Mouse (Mus musculus) liver, embryonic 11.5 days (tissue): ENCODE results near the gene Slc35d2. TPM values are rescaled to one million over a fixed set of nuclear protein-coding genes. Genes with fewer than 3 reads are reported as not detected.

Source experiments
- ATAC-seq: fragments of 200-750 bp; cut with Nextera tagmentation; replicated peaks from 2 replicates; pipeline ENCODE4 v1.8.0; 2017; ENCODE audit warnings: moderate number of reproducible peaks, mild to moderate bottlenecking, moderate TSS enrichment, moderate library complexity; ENCODE audit not compliant: low FRiP score
- DNase-seq: peaks from one replicate; pipeline ENCODE4 v3.0.0-alpha.2; 2017; ENCODE audit warnings: low spot score
- H3K27ac ChIP-seq: fragments of 300-500 bp; sonication (generic); 2 replicates; pipeline ENCODE4 v1.5.1; 2014; ENCODE audit warnings: mild to moderate bottlenecking, low read depth, low read length, control low read depth
- H3K27me3 ChIP-seq: fragments of 300-500 bp; sonication (generic); replicated peaks from 2 replicates; pipeline ENCODE4 v1.6.1; 2014; ENCODE audit warnings: low read length, mixed read lengths; ENCODE audit not compliant: control insufficient read depth, insufficient read depth
- H3K36me3 ChIP-seq: fragments of 300-500 bp; sonication (generic); 2 replicates; pipeline ENCODE4 v1.6.1; 2014; ENCODE audit warnings: mild to moderate bottlenecking, low read length, moderate library complexity, mixed read lengths; ENCODE audit not compliant: control insufficient read depth, insufficient read depth
- H3K4me1 ChIP-seq: fragments of 300-500 bp; sonication (generic); replicated peaks from 2 replicates; pipeline ENCODE4 v1.6.1; 2014; ENCODE audit warnings: low read length, mixed read lengths; ENCODE audit not compliant: control insufficient read depth, insufficient read depth
- H3K4me2 ChIP-seq: fragments of 300-500 bp; sonication (generic); 2 replicates; pipeline ENCODE4 v1.6.1; 2014; ENCODE audit warnings: mild to moderate bottlenecking, control low read depth, moderate library complexity
- H3K4me3 ChIP-seq: fragments of 300-500 bp; sonication (generic); 2 replicates; pipeline ENCODE4 v1.5.1; 2014; ENCODE audit warnings: low read depth, low read length, control low read depth
- H3K9ac ChIP-seq: fragments of 300-500 bp; sonication (generic); 2 replicates; pipeline ENCODE4 v1.6.1; 2014; ENCODE audit warnings: low read depth, low read length, control low read depth
- H3K9me3 ChIP-seq: fragments of 300-500 bp; sonication (generic); 2 replicates; pipeline ENCODE4 v1.6.1; 2016; ENCODE audit warnings: low read length, inconsistent platforms, mixed read lengths; ENCODE audit not compliant: control insufficient read depth
- WGBS: fragments of 180-500 bp; shearing (Covaris S2); extraction: QIAGEN DNeasy Blood & Tissue Kit; methylation state at CpG from one replicate; pipeline ENCODE4 v1.1.7; 2014; 5-methylcytosine and 5-hydroxymethylcytosine counted together
- polyA plus RNA-seq: library from polyadenylated mRNA; unstranded; fragments of >200 nt; fragmentation: Nextera tagmentation; extraction: Ambion mirVana; gene quantifications from 2 replicates; pipeline ENCODE4 v1.2.1, GENCODE M21; 2014

Slc35d2 gene
- polyA plus RNA-seq, 1 experiment from 2014 or later: 5.8 TPM

DNA sequence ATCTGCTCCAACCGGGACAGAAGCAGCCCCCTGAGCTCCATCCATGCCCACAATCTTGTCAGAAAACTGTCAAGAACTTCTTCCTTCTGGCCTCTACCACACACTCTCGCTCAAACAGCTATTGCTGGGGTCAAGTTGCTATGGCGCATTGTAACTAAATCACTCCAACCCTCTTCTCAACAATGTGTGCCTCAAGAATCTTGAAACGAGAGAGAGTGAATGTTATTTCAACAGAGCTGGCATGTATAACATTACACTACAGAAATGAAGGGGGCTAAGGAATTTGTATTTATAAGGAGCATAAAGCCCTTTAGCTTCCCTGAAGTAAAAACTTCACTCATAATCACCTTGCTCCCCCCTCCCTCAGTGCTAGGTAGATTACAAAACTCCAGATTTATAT lies 2.9 kb downstream of the Slc35d2 start:
- Histone ChIP-seq H3K9ac (no peak overlapping the region), H3K4me1 (peaks cover 8% of the 10 kb centered on the region; the same call in 1 of the 2 replicates), H3K9me3 (no peaks in the 10 kb centered on the region), H3K36me3 (no peaks in the 10 kb centered on the region), H3K27ac (no peak overlapping the region), H3K4me3 (no peak overlapping the region), H3K27me3 (no peaks in the 10 kb centered on the region), H3K4me2 (no peak overlapping the region)
- DNase-seq (no peak), ATAC-seq (no peak)
- WGBS: 63% methylated on average over 4 of the region's 4 CpGs

DNA sequence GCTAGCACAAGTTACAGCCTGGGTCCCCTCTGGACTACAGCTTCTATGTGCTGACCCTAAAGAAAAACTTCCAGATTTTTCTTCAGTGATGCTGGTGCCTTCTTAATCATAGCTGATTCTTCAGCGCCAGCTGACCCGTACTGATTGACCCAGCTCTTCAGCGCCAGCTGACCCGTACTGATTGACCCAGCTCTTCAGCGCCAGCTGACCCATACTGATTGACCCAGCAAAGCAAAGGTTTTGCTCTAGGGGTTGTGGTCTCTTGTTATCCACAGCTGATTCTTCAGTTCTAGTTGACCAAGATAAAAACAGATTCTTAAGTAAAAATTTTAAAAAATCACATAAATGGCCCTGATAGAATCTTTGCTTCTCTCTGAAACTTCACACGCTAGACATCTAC lies 4.3 kb downstream of the Slc35d2 start:
- Histone ChIP-seq H3K4me2 (no peak overlapping the region), H3K36me3 (no peaks in the 10 kb centered on the region), H3K27ac (no peak overlapping the region), H3K4me3 (no peak overlapping the region), H3K27me3 (no peaks in the 10 kb centered on the region), H3K4me1 (peaks cover 7% of the 10 kb centered on the region; the same call in 1 of the 2 replicates), H3K9ac (no peak overlapping the region), H3K9me3 (no peaks in the 10 kb centered on the region)
- WGBS: 89% methylated on average over 6 of the region's 6 CpGs
- DNase-seq: no peak
- no peak for ATAC-seq

DNA sequence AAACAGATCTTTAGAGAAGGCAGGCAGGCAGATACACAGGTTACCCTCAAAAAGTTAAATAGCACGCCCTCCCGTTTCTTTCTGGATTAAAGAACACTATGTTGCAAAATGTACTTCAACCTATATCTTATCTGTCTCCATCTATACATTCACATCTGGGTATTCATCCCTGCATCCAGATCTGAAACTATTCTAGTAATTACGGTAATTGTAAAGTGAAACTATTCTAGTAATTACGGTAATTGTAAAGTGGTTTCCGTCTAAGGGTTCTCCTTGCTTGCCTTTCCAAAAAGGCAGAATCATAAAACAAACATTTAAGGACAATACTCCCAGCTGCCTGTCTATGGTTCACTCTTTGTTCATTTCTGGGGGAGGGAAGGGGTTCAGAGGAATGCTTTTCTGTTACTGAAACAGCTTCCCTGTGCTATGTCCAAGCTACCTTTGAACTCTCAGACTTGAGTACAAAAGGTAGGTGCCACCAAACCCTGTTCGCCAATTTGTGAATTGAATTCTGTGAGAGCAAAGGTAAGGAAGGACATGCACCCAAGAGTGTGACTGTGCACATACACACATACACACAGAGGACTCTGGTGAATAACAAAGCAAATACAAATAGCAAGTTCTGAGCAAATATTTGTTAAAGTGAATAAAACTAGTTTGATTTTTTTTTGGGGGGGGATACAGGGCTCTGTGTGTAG lies 5.5 kb downstream of the Slc35d2 start:
- DNase-seq: no peak
- ATAC-seq: no peak
- Histone ChIP-seq H3K36me3 (no peaks in the 10 kb centered on the region), H3K4me3 (no peak overlapping the region), H3K27ac (no peak overlapping the region), H3K9me3 (no peaks in the 10 kb centered on the region), H3K27me3 (no peaks in the 10 kb centered on the region), H3K4me1 (no peaks in the 10 kb centered on the region), H3K9ac (no peak overlapping the region), H3K4me2 (no peak overlapping the region)
- 27% methylated on average over 6 of the region's 6 CpGs for WGBS

DNA sequence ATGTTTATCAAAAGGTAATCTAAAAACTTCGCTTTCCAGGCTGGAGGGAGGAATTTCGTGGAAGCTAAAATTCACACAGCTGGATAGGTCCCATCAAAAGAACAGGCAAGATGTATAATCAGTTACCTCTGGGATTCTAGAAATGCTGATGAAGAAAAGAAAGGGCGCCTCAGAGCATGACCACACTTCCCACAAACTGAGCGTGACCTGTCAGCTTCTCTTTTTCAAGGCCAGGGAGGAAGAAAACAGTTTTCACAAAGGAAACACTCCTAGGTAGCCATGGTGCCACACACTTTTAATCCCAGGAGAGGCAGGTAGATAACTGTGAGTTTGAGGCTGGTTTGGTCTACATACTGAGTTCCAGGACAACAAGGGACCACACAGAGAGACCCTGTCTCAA lies 8.4 kb downstream of the Slc35d2 start:
- DNase-seq: no peak
- no peak overlapping the region for H3K4me3 ChIP-seq
- WGBS: 50% methylated on average over 4 of the region's 4 CpGs

DNA sequence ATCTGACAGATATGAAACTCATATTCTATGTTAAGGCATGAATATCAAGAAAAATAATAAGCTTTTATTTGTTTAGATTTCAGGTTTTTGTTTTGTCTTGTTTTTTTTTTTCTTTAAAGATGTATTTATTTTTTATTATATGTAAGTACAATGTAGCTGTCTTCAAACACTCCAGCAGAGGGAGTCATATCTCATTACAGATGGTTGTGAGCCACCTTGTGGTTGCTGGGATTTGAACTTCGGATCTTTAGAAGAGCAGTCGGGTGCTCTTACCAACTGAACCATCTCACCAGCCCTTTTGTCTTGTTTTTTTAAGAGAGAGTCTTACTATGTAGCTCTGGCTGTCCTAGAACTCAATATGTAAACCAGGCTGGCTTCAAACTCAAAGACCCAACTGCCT lies 11.7 kb downstream of the Slc35d2 start:
- no peaks in the 10 kb centered on the region for H3K27me3 ChIP-seq
- ATAC-seq (no peak), DNase-seq (no peak)
- no peak overlapping the region for H3K27ac ChIP-seq
- no peaks in the 10 kb centered on the region for H3K9me3 ChIP-seq
- no peak overlapping the region for H3K4me3 ChIP-seq
- WGBS: 43% methylated on average over 2 of the region's 2 CpGs
- H3K4me2 ChIP-seq: no peak overlapping the region
- no peaks in the 10 kb centered on the region for H3K36me3 ChIP-seq
- H3K4me1 ChIP-seq: no peaks in the 10 kb centered on the region
- no peak overlapping the region for H3K9ac ChIP-seq

More for the DNA sequence above, 8.4 kb downstream of the Slc35d2 start:
- Histone ChIP-seq H3K9me3 (no peaks in the 10 kb centered on the region), H3K4me1 (no peaks in the 10 kb centered on the region), H3K9ac (no peak overlapping the region), H3K4me2 (no peak overlapping the region), H3K27me3 (no peaks in the 10 kb centered on the region), H3K36me3 (no peaks in the 10 kb centered on the region), H3K27ac (no peak overlapping the region)
- no peak for ATAC-seq

DNA sequence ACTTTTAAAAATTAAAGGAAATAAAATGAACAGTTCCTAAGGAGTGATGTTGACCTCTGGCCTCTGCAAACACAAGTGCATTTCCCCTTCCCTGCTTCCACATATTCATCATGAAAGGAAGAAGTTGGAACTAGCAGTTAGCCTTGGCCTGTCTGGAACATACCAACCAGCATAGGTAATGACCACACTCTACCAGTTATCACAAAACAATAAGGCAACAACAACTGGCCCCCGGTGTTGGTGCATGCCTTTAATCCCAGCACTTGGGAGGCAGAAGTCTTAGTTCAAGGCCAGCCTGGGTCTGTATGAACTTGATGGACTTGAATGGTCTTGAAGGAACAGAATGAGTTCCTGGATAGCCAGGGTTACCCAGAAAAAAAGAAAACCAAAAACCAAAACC lies 18.7 kb downstream of the Slc35d2 start:
- ATAC-seq (no peak), DNase-seq (no peak)
- no peak overlapping the region for H3K27ac ChIP-seq
- H3K9me3 ChIP-seq: no peaks in the 10 kb centered on the region
- H3K9ac ChIP-seq: no peak overlapping the region
- 83% methylated on average over 1 of the region's 1 CpGs for WGBS
- H3K4me1 ChIP-seq: peaks cover 6% of the 10 kb centered on the region; the same call in 1 of the 2 replicates
- no peak overlapping the region for H3K4me3 ChIP-seq
- H3K27me3 ChIP-seq: no peaks in the 10 kb centered on the region
- no peaks in the 10 kb centered on the region for H3K36me3 ChIP-seq
- no peak overlapping the region for H3K4me2 ChIP-seq

DNA sequence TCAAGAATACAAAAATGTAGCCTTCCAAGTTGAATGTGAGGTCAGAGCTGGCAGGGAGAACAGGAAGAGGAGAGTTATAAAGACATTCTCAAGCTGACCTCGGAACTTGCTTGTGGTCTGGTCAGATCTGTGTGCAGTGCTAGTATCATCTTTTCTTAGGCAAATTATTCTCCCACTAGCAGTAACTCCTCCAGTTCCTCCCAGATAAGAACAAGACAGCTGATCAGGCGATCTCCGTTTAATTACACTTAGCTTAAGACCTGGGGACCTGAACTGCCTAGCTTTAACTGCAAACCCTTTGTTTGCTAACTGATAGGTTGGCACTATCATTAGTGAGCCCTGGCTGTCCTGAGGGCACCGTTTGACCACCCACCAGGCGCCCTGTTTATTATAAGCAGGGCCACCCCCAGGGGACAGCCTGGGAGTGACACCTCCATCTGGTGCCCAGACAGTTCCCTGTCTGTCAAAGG lies 20.8 kb downstream of the Slc35d2 start:
- WGBS: 22% methylated on average over 5 of the region's 5 CpGs
- H3K36me3 ChIP-seq: no peaks in the 10 kb centered on the region
- no peak overlapping the region for H3K4me3 ChIP-seq
- no peak overlapping the region for H3K4me2 ChIP-seq
- no peaks in the 10 kb centered on the region for H3K27me3 ChIP-seq
- H3K9me3 ChIP-seq: no peaks in the 10 kb centered on the region
- peaks cover 6% of the 10 kb centered on the region; the same call in 1 of the 2 replicates for H3K4me1 ChIP-seq
- no peak overlapping the region for H3K27ac ChIP-seq
- no peak overlapping the region for H3K9ac ChIP-seq
- DNase-seq (no peak), ATAC-seq (no peak)

DNA sequence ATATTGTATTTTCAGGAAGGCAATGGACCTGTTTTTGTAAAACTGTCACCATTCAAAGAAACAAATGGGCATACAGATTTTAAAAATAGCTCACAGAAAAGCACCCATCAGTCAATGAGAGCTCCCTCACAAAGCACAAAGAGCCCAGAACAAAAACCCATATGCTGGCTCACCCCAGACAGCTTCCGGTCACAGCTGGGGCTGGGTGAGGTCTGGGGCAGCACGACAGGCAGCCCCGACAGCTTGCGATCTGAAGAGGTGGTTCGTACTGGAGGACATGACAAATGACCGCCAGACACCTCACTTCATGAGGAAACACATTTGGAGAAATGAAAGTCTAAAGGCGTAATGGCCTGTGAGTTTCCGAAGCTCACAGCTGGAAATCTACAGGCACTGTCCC lies 21.6 kb downstream of the Slc35d2 start:
- DNase-seq (no peak), ATAC-seq (no peak)
- no peaks in the 10 kb centered on the region for H3K27me3 ChIP-seq
- no peak overlapping the region for H3K9ac ChIP-seq
- H3K4me3 ChIP-seq: no peak overlapping the region
- no peaks in the 10 kb centered on the region for H3K9me3 ChIP-seq
- 41% methylated on average over 8 of the region's 8 CpGs for WGBS
- no peaks in the 10 kb centered on the region for H3K36me3 ChIP-seq
- H3K4me1 ChIP-seq: peaks cover 6% of the 10 kb centered on the region; the same call in 1 of the 2 replicates
- no peak overlapping the region for H3K4me2 ChIP-seq
- H3K27ac ChIP-seq: no peak overlapping the region

DNA sequence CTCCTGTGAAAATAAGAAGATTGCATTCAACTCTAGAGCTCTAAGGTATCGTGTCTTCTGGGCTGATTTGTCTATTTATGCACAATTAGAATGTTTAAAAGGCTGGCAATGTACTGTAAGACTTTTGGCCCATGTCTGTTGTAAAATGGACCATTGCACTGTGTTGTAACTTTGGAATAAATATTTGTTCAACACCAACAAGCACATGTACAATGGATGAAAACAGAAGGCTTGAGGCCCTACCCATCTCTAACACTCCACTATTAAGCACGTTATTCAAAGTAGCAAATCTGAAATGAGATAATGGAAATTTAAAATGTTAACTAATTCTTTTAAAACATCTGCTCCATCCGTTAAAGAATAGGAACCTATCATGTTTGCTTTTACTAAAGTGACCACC lies 22.1 kb downstream of the Slc35d2 start:
- H3K4me2 ChIP-seq: no peak overlapping the region
- H3K9ac ChIP-seq: no peak overlapping the region
- H3K27me3 ChIP-seq: no peaks in the 10 kb centered on the region
- H3K4me1 ChIP-seq: peaks cover 6% of the 10 kb centered on the region; the same call in 1 of the 2 replicates
- H3K4me3 ChIP-seq: no peak overlapping the region
- no peak overlapping the region for H3K27ac ChIP-seq
- 72% methylated on average over 3 of the region's 3 CpGs for WGBS
- no peaks in the 10 kb centered on the region for H3K36me3 ChIP-seq
- DNase-seq (no peak), ATAC-seq (no peak)
- no peaks in the 10 kb centered on the region for H3K9me3 ChIP-seq
